Mouse (Mus musculus): ENCODE measurements around the gene Prcc. TPM values are rescaled to one million over a fixed set of nuclear protein-coding genes. Genes with fewer than 3 reads are reported as not detected.

Prcc gene
- polyA plus RNA-seq, 1 experiment from 2014 or later = 4.5 TPM

DNA sequence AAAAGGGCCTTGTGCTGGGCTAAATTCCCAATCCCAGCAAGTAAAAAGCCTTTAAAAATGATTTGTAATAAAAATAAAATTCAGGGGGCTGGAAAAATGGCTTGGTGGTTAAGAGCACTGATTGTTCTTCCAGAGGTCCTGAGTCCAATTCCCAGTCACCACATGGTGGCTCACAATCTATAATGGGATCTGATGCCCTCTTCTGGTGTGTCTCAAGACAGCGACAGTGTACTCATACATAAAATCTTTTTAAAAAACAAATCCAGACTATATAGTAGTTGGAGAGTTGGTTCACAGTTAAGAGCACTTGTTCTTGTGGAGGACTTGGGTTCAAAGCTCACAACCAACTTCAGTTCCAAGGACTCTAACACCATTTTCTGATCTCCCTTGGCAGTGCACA is 31.6 kb upstream of the Prcc start:
- Histone ChIP-seq H3K4me3 (ENCODE audit: low read depth, low read length) (no peak overlapping the region), H3K4me1 (ENCODE audit: insufficient read depth) (peaks cover 12% of the 10 kb centered on the region), H3K9me3 (ENCODE audit: low read length) (no peaks in the 10 kb centered on the region), H3K27ac (ENCODE audit: low read depth) (no peak overlapping the region), H3K36me3 (replicated peaks; ENCODE audit: insufficient read depth, low read length) (peaks cover 47% of the 10 kb centered on the region), H3K9ac (replicated peaks) (no peak overlapping the region), H3K27me3 (ENCODE audit: insufficient read depth, low read length) (no peaks in the 10 kb centered on the region), H3K4me2 (ENCODE audit: low read depth, low read length) (no peak overlapping the region)
- TF ChIP-seq CTCF (IDR thresholded peaks at IDR 0.05; ENCODE audit: low read depth) (0 out of 2 replicates have a peak, but pooled peaks have one; percentile 7), EP300 (IDR thresholded peaks at IDR 0.05; ENCODE audit: low read depth) (no peak)
- 81% methylated on average over 1 of the region's 1 CpGs for WGBS (ENCODE audit: insufficient replicate concordance)
- ATAC-seq = no peak
- DNase-seq = no peak

DNA sequence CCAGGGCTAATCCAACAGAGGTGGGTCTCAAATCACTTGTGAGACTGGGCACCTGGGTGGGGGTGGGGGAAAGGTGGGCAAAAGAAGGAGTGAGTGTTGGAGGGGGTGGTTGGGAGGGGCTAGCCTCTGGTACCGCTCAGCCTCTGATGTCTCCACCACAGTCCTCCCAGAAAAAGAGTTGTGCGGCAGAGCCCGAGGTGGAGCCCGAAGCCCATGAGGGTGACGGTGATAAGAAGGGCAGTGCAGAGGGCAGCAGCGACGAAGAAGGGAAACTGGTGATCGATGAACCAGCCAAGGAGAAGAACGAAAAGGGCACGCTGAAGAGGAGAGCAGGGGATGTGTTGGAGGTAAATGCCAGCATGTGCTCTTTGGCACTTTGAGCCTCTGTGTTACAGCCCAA is 28.5 kb upstream of the Prcc start:
- Histone ChIP-seq H3K4me1 (ENCODE audit: insufficient read depth) (peaks cover 37% of the 10 kb centered on the region), H3K9ac (replicated peaks) (no peak overlapping the region), H3K4me3 (ENCODE audit: low read depth, low read length) (no peak overlapping the region), H3K9me3 (ENCODE audit: low read length) (no peaks in the 10 kb centered on the region), H3K27ac (ENCODE audit: low read depth) (no peak overlapping the region), H3K27me3 (ENCODE audit: insufficient read depth, low read length) (no peaks in the 10 kb centered on the region), H3K36me3 (replicated peaks; ENCODE audit: insufficient read depth, low read length) (peaks cover 44% of the 10 kb centered on the region), H3K4me2 (ENCODE audit: low read depth, low read length) (no peak overlapping the region)
- TF ChIP-seq EP300 (IDR thresholded peaks at IDR 0.05; ENCODE audit: low read depth) (no peak), CTCF (IDR thresholded peaks at IDR 0.05; ENCODE audit: low read depth) (no peak)
- WGBS (ENCODE audit: insufficient replicate concordance) = 70% methylated on average over 10 of the region's 10 CpGs
- ATAC-seq (no peak), DNase-seq (no peak)

DNA sequence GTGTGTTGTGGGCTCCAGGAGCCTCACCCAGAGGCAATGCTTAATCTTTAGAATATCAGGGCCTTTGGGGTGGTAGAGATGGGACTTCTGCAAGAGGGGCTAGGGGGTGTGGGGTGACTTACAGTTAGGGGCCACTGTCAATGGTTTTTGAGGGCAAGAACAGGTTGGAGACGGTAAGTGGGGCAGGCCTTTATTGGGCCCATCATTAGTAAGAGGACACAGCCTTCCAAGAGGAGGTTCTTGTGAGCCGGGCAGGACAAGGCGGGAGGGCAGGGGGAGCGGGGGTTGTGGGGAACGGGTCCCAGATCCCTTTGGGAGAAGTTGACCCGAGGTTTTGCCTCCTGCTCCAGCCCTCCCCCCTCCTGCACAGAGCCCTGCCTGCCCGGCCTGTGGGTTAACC is 28.1 kb upstream of the Prcc start:
- no peak overlapping the region for H3K4me2 ChIP-seq (ENCODE audit: low read depth, low read length)
- no peak overlapping the region for H3K4me3 ChIP-seq (ENCODE audit: low read depth, low read length)
- peaks cover 44% of the 10 kb centered on the region for H3K36me3 ChIP-seq (replicated peaks; ENCODE audit: insufficient read depth, low read length)
- no peak for ATAC-seq
- H3K4me1 ChIP-seq (ENCODE audit: insufficient read depth) = peaks cover 38% of the 10 kb centered on the region
- 85% methylated on average over 7 of the region's 7 CpGs for WGBS (ENCODE audit: insufficient replicate concordance)
- TF ChIP-seq EP300 (IDR thresholded peaks at IDR 0.05; ENCODE audit: low read depth) = no peak
- TF ChIP-seq CTCF (IDR thresholded peaks at IDR 0.05; ENCODE audit: low read depth) = no peak
- H3K9me3 ChIP-seq (ENCODE audit: low read length) = no peaks in the 10 kb centered on the region
- H3K27me3 ChIP-seq (ENCODE audit: insufficient read depth, low read length) = no peaks in the 10 kb centered on the region
- DNase-seq = no peak
- no peak overlapping the region for H3K9ac ChIP-seq (replicated peaks)
- no peak overlapping the region for H3K27ac ChIP-seq (ENCODE audit: low read depth)

DNA sequence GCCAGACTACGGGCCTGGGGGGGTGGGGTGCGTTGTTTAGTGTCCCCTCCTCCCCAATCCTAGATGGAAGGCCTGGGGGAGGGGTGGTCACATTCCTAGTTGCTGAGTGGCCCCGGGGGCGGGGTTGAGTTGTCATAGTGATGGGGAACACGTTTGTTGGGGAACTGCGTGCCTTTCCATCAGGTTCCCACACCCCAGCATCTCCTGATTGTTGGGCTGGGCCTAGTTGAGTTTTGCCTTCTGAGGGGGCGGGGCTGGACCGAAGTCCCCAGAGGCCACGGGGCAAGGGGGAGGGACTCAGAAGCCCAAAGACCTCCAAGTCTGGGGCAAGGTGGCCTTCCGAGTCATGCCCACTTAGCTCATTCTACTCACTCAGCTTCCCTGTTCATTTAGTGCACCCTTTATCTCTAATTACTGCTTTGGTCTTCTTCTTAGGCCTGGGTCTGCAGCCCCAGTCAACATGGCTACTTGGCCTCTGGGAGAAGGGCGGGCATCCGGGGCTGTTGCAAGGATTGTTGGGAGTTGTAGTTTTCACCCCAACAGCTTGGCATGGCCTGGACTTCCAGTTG is 25.2 kb upstream of the Prcc start:
- peak; percentile 88 for DNase-seq
- TF ChIP-seq EP300 (IDR thresholded peaks at IDR 0.05; ENCODE audit: low read depth) = no peak
- TF ChIP-seq CTCF (IDR thresholded peaks at IDR 0.05; ENCODE audit: low read depth) = no peak
- H3K9ac ChIP-seq (replicated peaks) = peak overlapping the region; percentile 33
- peak overlapping the region; percentile 24 for H3K4me3 ChIP-seq (ENCODE audit: low read depth, low read length)
- H3K4me2 ChIP-seq (ENCODE audit: low read depth, low read length) = peak overlapping the region; percentile 87
- H3K27me3 ChIP-seq (ENCODE audit: insufficient read depth, low read length) = no peaks in the 10 kb centered on the region
- H3K36me3 ChIP-seq (replicated peaks; ENCODE audit: insufficient read depth, low read length) = peaks cover 32% of the 10 kb centered on the region
- no peaks in the 10 kb centered on the region for H3K9me3 ChIP-seq (ENCODE audit: low read length)
- WGBS (ENCODE audit: insufficient replicate concordance) = 17% methylated on average over 12 of the region's 12 CpGs
- peak overlapping the region; percentile 87 for H3K27ac ChIP-seq (ENCODE audit: low read depth)
- peaks cover 45% of the 10 kb centered on the region for H3K4me1 ChIP-seq (ENCODE audit: insufficient read depth)
- ATAC-seq = peak; percentile 54

DNA sequence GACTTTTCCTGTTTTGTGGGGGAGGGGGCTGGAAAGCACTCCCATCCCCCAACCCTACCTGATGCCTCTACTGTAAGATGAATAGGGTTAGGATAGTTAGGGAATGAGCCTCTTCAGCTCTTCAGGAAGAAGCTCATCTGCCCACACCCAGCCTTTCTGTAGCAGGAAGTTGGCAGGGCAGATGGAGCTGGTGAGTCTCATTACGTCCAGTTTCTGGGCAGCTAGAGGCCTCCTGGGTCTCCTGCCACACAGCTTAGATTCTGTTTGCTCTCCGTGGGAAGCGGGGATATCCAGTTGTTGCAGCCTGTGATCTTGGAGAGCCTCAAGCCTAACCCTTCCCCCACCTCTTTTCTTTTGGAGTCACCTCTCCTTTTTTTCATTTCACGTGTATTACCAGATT is 24.5 kb upstream of the Prcc start:
- ATAC-seq = no peak
- H3K4me1 ChIP-seq (ENCODE audit: insufficient read depth) = peaks cover 45% of the 10 kb centered on the region
- DNase-seq = no peak
- no peaks in the 10 kb centered on the region for H3K9me3 ChIP-seq (ENCODE audit: low read length)
- TF ChIP-seq EP300 (IDR thresholded peaks at IDR 0.05; ENCODE audit: low read depth) = no peak
- TF ChIP-seq CTCF (IDR thresholded peaks at IDR 0.05; ENCODE audit: low read depth) = no peak
- 14% methylated on average over 4 of the region's 4 CpGs for WGBS (ENCODE audit: insufficient replicate concordance)
- H3K4me3 ChIP-seq (ENCODE audit: low read depth, low read length) = peak overlapping the region; percentile 24
- peaks cover 24% of the 10 kb centered on the region for H3K36me3 ChIP-seq (replicated peaks; ENCODE audit: insufficient read depth, low read length)
- peak overlapping the region; percentile 87 for H3K4me2 ChIP-seq (ENCODE audit: low read depth, low read length)
- H3K27me3 ChIP-seq (ENCODE audit: insufficient read depth, low read length) = no peaks in the 10 kb centered on the region
- peak overlapping the region; percentile 87 for H3K27ac ChIP-seq (ENCODE audit: low read depth)
- H3K9ac ChIP-seq (replicated peaks) = peak overlapping the region; percentile 33

DNA sequence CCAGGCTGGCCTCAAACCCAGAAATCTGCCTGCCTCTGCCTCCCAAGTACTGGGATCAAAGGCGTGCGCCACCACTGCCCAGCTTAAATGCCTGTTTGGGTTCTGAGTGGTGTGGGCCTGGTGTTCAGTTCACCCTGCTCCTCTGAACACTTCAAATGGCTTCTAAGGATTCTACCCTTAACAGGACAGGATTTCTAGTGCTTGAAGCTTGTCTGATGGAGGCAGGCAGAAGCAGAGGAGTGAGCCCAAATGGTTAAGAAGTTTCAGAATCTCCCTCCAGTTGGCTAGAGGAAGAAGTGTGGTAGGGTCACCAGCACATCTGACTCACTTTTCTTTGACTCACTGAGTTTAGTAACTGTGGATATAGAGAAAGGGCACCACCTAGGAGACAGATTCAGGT is 24.0 kb upstream of the Prcc start:
- peaks cover 45% of the 10 kb centered on the region for H3K4me1 ChIP-seq (ENCODE audit: insufficient read depth)
- peak overlapping the region; percentile 33 for H3K9ac ChIP-seq (replicated peaks)
- H3K9me3 ChIP-seq (ENCODE audit: low read length) = no peaks in the 10 kb centered on the region
- DNase-seq (no peak), ATAC-seq (no peak)
- peak overlapping the region; percentile 87 for H3K27ac ChIP-seq (ENCODE audit: low read depth)
- TF ChIP-seq EP300 (IDR thresholded peaks at IDR 0.05; ENCODE audit: low read depth) = no peak
- no peak for TF ChIP-seq CTCF (IDR thresholded peaks at IDR 0.05; ENCODE audit: low read depth)
- no peaks in the 10 kb centered on the region for H3K27me3 ChIP-seq (ENCODE audit: insufficient read depth, low read length)
- H3K4me3 ChIP-seq (ENCODE audit: low read depth, low read length) = peak overlapping the region; percentile 24; the same call in 1 of the 2 replicates
- H3K36me3 ChIP-seq (replicated peaks; ENCODE audit: insufficient read depth, low read length) = peaks cover 19% of the 10 kb centered on the region
- WGBS (ENCODE audit: insufficient replicate concordance) = 66% methylated on average over 2 of the region's 2 CpGs
- peak overlapping the region; percentile 87 for H3K4me2 ChIP-seq (ENCODE audit: low read depth, low read length)

Data from liver, postnatal 0 days (tissue).